In genomic region chr6:82050201-82050600, GRCm38 (mm10) we compare ENCODE assay signal across 20 mouse cellular contexts. TPM values are rescaled to one million over a fixed set of nuclear protein-coding genes. Genes with fewer than 3 reads are reported as not detected.
DNase-seq lines count a peak whose midpoint lies in the region; ATAC-seq and TF ChIP-seq lines count a peak whose summit lies in the region.
"Had no signal": no experiment of that assay in that cellular context is flagged by ENCODE, and none has a peak within 500 bp of the region (broad histone marks: within the 10 kb centered on the region; RNA-seq: fewer than 3 reads in every experiment).

No protein-coding gene starts in this region.

- H3K4me1 ChIP-seq in hindbrain, postnatal 0 days (ENCODE audit: insufficient read depth, low read length): no peaks in the 10 kb centered on the region
- peaks cover 15% of the 10 kb centered on the region; the same call in 1 of the 2 replicates for H3K4me1 ChIP-seq in hindbrain, embryonic 10.5 days (replicated peaks)
- 0 out of 2 replicates have a peak, but pooled peaks cover 4% of the 10 kb centered on the region for H3K4me1 ChIP-seq in intestine, postnatal 0 days (replicated peaks; ENCODE audit: control insufficient read depth, insufficient read depth, low read length)
- peaks cover 19% of the 10 kb centered on the region for H3K4me1 ChIP-seq in heart, adult 2 months (ENCODE audit: control insufficient read depth, insufficient read depth, low read length)
- H3K4me1 ChIP-seq: forebrain, embryonic 12.5 days had no signal

- H3K9me3 ChIP-seq in hindbrain, postnatal 0 days (ENCODE audit: low read length): no peaks in the 10 kb centered on the region
- no peaks in the 10 kb centered on the region for H3K9me3 ChIP-seq in hindbrain, embryonic 10.5 days
- H3K9me3 ChIP-seq in intestine, postnatal 0 days (ENCODE audit: control insufficient read depth): no peaks in the 10 kb centered on the region
- H3K9me3 ChIP-seq: forebrain, embryonic 12.5 days; liver, embryonic 15.5 days had no signal

- no peaks in the 10 kb centered on the region for H3K79me2 ChIP-seq in heart, adult 2 months (replicated peaks; ENCODE audit: control insufficient read depth, insufficient read depth, low read length)

- H3K36me3 ChIP-seq in hindbrain, postnatal 0 days (ENCODE audit: insufficient read depth, low read length): no peaks in the 10 kb centered on the region
- H3K36me3 ChIP-seq in hindbrain, embryonic 10.5 days: no peaks in the 10 kb centered on the region
- H3K36me3 ChIP-seq in intestine, postnatal 0 days (ENCODE audit: control insufficient read depth, insufficient read depth): no peaks in the 10 kb centered on the region
- H3K36me3 ChIP-seq in heart, adult 2 months (ENCODE audit: control insufficient read depth, insufficient read depth, low read length): no peaks in the 10 kb centered on the region
- H3K36me3 ChIP-seq: forebrain, embryonic 12.5 days; G1E; liver, embryonic 15.5 days had no signal

- 74% methylated on average over 9 of the region's 9 CpGs for WGBS in hindbrain, postnatal 0 days
- 78% methylated on average over 9 of the region's 9 CpGs for WGBS in hindbrain, embryonic 10.5 days
- WGBS in intestine, postnatal 0 days: 90% methylated on average over 9 of the region's 9 CpGs
- WGBS in heart, adult 2 months: 84% methylated on average over 9 of the region's 9 CpGs

- no peaks in the 10 kb centered on the region for H3K27me3 ChIP-seq in hindbrain, postnatal 0 days (ENCODE audit: insufficient read depth, low read length)
- peaks cover 38% of the 10 kb centered on the region for H3K27me3 ChIP-seq in hindbrain, embryonic 10.5 days (ENCODE audit: insufficient read depth, poor library complexity, severe bottlenecking)
- H3K27me3 ChIP-seq in intestine, postnatal 0 days (replicated peaks; ENCODE audit: control insufficient read depth, insufficient read depth, low read length): no peaks in the 10 kb centered on the region
- H3K27me3 ChIP-seq in heart, adult 2 months (ENCODE audit: control insufficient read depth, insufficient read depth, low read length): no peaks in the 10 kb centered on the region
- H3K27me3 ChIP-seq: liver, embryonic 15.5 days had no signal

- no peak for TF ChIP-seq EP300 in heart, adult 2 months (IDR thresholded peaks at IDR 0.05; ENCODE audit: insufficient read depth, low read depth, low read length)

- TF ChIP-seq CTCF in hindbrain, postnatal 0 days (IDR thresholded peaks at IDR 0.05; ENCODE audit: low read depth): no peak
- no peak for TF ChIP-seq CTCF in intestine, postnatal 0 days (IDR thresholded peaks at IDR 0.05; ENCODE audit: low read depth)
- no peak for TF ChIP-seq CTCF in heart, adult 2 months (IDR thresholded peaks at IDR 0.05)

- H3K9ac ChIP-seq in hindbrain, postnatal 0 days (replicated peaks; ENCODE audit: low read length): no peak overlapping the region
- H3K9ac ChIP-seq in intestine, postnatal 0 days (ENCODE audit: low read depth, low read length): no peak overlapping the region
- no peak overlapping the region for H3K9ac ChIP-seq in heart, adult 2 months (ENCODE audit: low read depth, low read length)
- H3K9ac ChIP-seq: forebrain, embryonic 12.5 days; liver, embryonic 15.5 days had no signal

- H3K4me2 ChIP-seq in hindbrain, postnatal 0 days (ENCODE audit: low read depth, low read length): no peak overlapping the region
- H3K4me2 ChIP-seq in intestine, postnatal 0 days (replicated peaks; ENCODE audit: low read depth): no peak overlapping the region
- H3K4me2 ChIP-seq: forebrain, embryonic 12.5 days; heart, embryonic 11.5 days; liver, embryonic 15.5 days had no signal

- peak; percentile 49; the same call in 1 of the 2 replicates for ATAC-seq in hindbrain, postnatal 0 days
- ATAC-seq in intestine, postnatal 0 days: no peak
- ATAC-seq: CD4-positive, CD25-positive, alpha-beta regulatory T cell, adult 4 months had no signal

- no peak for TF ChIP-seq POLR2A in heart, adult 2 months (IDR thresholded peaks at IDR 0.05; ENCODE audit: insufficient read depth, low read depth, low read length)

- no peak overlapping the region for H3K27ac ChIP-seq in hindbrain, postnatal 0 days
- no peak overlapping the region for H3K27ac ChIP-seq in hindbrain, embryonic 10.5 days
- H3K27ac ChIP-seq in intestine, postnatal 0 days (ENCODE audit: low read depth, low read length): no peak overlapping the region
- H3K27ac ChIP-seq in heart, adult 2 months: no peak overlapping the region
- H3K27ac ChIP-seq: forebrain, embryonic 12.5 days; liver, embryonic 15.5 days had no signal

- no peak overlapping the region for H3K4me3 ChIP-seq in hindbrain, postnatal 0 days (ENCODE audit: low read length)
- no peak overlapping the region for H3K4me3 ChIP-seq in hindbrain, embryonic 10.5 days
- no peak overlapping the region for H3K4me3 ChIP-seq in intestine, postnatal 0 days (ENCODE audit: low read depth, low read length)
- no peak overlapping the region for H3K4me3 ChIP-seq in heart, adult 2 months
- H3K4me3 ChIP-seq: forebrain, embryonic 12.5 days; liver, embryonic 15.5 days had no signal

- intact Hi-C loops in left cerebral cortex, postnatal 25 days (cut with DNase I): no loop called here
- intact Hi-C loops in heart, adult 2 months (cut with DNase I): no loop called here

- no peak for DNase-seq in hindbrain, postnatal 0 days (ENCODE audit: low spot score)
- DNase-seq in hindbrain, embryonic 10.5 days (ENCODE audit: low spot score): no peak
- peak; percentile 6 to 8 for DNase-seq in left cerebral cortex, adult 18-20 months (ENCODE audit: low spot score in 2 of 2)
- no peak for DNase-seq in left cerebral cortex, postnatal 25 days (ENCODE audit: low spot score in 2 of 2)
- peak; percentile 22 for DNase-seq in Muller cell, postnatal 12 days (ENCODE audit: inconsistent ontology term)
- peak; percentile 41 for DNase-seq in brain, adult 2 months (ENCODE audit: low read depth, low spot score)
- no peak for DNase-seq in heart, adult 2 months
- DNase-seq: adrenal gland, adult 2 months; lung, postnatal 10 days; midbrain, embryonic 14.5 days; spleen, adult 18-20 months; thymus, adult 18-20 months had no signal

RNA-seq across cellular contexts. Expression of gene Eva1a, which starts 9.4 kb away (rescaled TPM):
- total RNA-seq in hindbrain, postnatal 0 days (2014; rRNA removed): 1.2 and 2.8 TPM in 2 replicates
- 1.8 and 2.1 TPM in 2 replicates for polyA plus RNA-seq in hindbrain, postnatal 0 days (2015; fragmentation: Nextera tagmentation; extraction: Ambion mirVana)
- 3.2 and 3.3 TPM in 2 replicates for polyA plus RNA-seq in hindbrain, embryonic 10.5 days (2016; fragmentation: Nextera tagmentation; extraction: Ambion mirVana)
- total RNA-seq in left cerebral cortex, adult 18-20 months (2021): 10 to 100 TPM; 10.4 to 11.5 TPM
- total RNA-seq in left cerebral cortex, postnatal 25 days (2021): 10 to 100 TPM; 11.4 to 15.3 TPM
- 18.7 and 20.8 TPM in 2 replicates for polyA plus RNA-seq in intestine, postnatal 0 days (2015; fragmentation: Nextera tagmentation; extraction: Ambion mirVana)
- total RNA-seq in heart, adult 2 months (2021): 1 to 10 TPM; 1.8 to 2.4 TPM
- polyA plus RNA-seq in heart, adult 2 months (2012; rRNA removed): 2.0 and 2.5 TPM in 2 replicates
- total RNA-seq: megakaryocyte, adult 5-6 weeks; neutrophil, adult 5-6 weeks had no signal
- polyA plus RNA-seq: CD4-positive, CD25-positive, alpha-beta regulatory T cell, adult 4 months; G1E had no signal

Comparison
In these comparisons a context has a peak if more than half of its experiments do, and no peak if none do; other contexts are left out.
1. DNase-seq: peak in left cerebral cortex, adult 18-20 months (2 of 2), Muller cell, postnatal 12 days (single experiment) and brain, adult 2 months (single experiment); none in hindbrain, postnatal 0 days (single experiment), hindbrain, embryonic 10.5 days (single experiment), left cerebral cortex, postnatal 25 days (0 of 2) and heart, adult 2 months (0 of 2).